Mouse (Mus musculus): Measurements from ENCODE around the gene Ntn5.
"Not testable (repeated sequence)": the region's sequence is repeated elsewhere in the genome, so short reads cannot be mapped to it uniquely, and the experiment has no call there.

Ntn5 gene

GRCm38 (mm10) chr7:45654424-45655047, 29.3 kb upstream of the Ntn5 start:
- DNase-seq (ENCODE audit: low read depth, low spot score) = no peak

GRCm38 (mm10) chr7:45660746-45661478, 22.9 kb upstream of the Ntn5 start:
- no peak for DNase-seq (ENCODE audit: low read depth, low spot score)

GRCm38 (mm10) chr7:45661702-45662101, 22.1 kb upstream of the Ntn5 start:
- not testable (repeated sequence) for DNase-seq (ENCODE audit: low read depth, low spot score)

- no peak for DNase-seq (ENCODE audit: low read depth, low spot score)
These were observed 18.3 kb upstream of the Ntn5 start for GRCm38 (mm10) chr7:45665303-45666138.

- no peak for DNase-seq (ENCODE audit: low read depth, low spot score)
These were observed 17.7 kb upstream of the Ntn5 start, which contains the start of gene Fut2 for GRCm38 (mm10) chr7:45666161-45666560. Fut2 (minus strand) TSS chr7:45666394.

- DNase-seq (ENCODE audit: low read depth, low spot score) = no peak
These were observed 16.1 kb upstream of the Ntn5 start for GRCm38 (mm10) chr7:45667761-45668160.

GRCm38 (mm10) chr7:45668921-45669320, 14.9 kb upstream of the Ntn5 start:
- no peak for DNase-seq (ENCODE audit: low read depth, low spot score)

GRCm38 (mm10) chr7:45677627-45678295, 6.1 kb upstream of the Ntn5 start:
- DNase-seq (ENCODE audit: low read depth, low spot score) = no peak

- no peak for DNase-seq (ENCODE audit: low read depth, low spot score)
These were observed 5.3 kb upstream of the Ntn5 start for GRCm38 (mm10) chr7:45678513-45678912.

- no peak for DNase-seq (ENCODE audit: low read depth, low spot score)
These were observed 3.7 kb upstream of the Ntn5 start for GRCm38 (mm10) chr7:45679966-45680621.

GRCm38 (mm10) chr7:45681046-45681736, 2.6 kb upstream of the Ntn5 start:
- peak; percentile 82 for DNase-seq (ENCODE audit: low read depth, low spot score)

GRCm38 (mm10) chr7:45682144-45683126, 1.4 kb upstream of the Ntn5 start:
- peak; percentile 89 for DNase-seq (ENCODE audit: low read depth, low spot score)

- DNase-seq (ENCODE audit: low read depth, low spot score) = no peak
These were observed 2.0 kb downstream of the Ntn5 start for GRCm38 (mm10) chr7:45685811-45686210.

- no peak for DNase-seq (ENCODE audit: low read depth, low spot score)
These were observed 3.0 kb downstream of the Ntn5 start for GRCm38 (mm10) chr7:45686841-45687240.

GRCm38 (mm10) chr7:45689099-45689498, 5.3 kb downstream of the Ntn5 start:
- no peak for DNase-seq (ENCODE audit: low read depth, low spot score)

- no peak for DNase-seq (ENCODE audit: low read depth, low spot score)
These were observed 6.0 kb downstream of the Ntn5 start for GRCm38 (mm10) chr7:45689800-45690199.

- DNase-seq (ENCODE audit: low read depth, low spot score) = no peak
These were observed 8.5 kb downstream of the Ntn5 start for GRCm38 (mm10) chr7:45692364-45692763.

- no peak for DNase-seq (ENCODE audit: low read depth, low spot score)
These were observed 10.2 kb downstream of the Ntn5 start, which contains the start of gene Sec1 for GRCm38 (mm10) chr7:45693921-45694591. Sec1 (minus strand) TSS chr7:45694402.

GRCm38 (mm10) chr7:45695098-45695497, 11.3 kb downstream of the Ntn5 start:
- DNase-seq (ENCODE audit: low read depth, low spot score) = no peak

Measured in skeletal muscle tissue, adult 2 months (tissue).